Mouse (Mus musculus): ENCODE data around the gene Gpa33. TPM values are rescaled to one million over a fixed set of nuclear protein-coding genes. Genes with fewer than 3 reads are reported as not detected.

Gene Gpa33
- total and polyA plus RNA-seq, 3 experiments: 0.04 TPM; not detected in 2

DNA sequence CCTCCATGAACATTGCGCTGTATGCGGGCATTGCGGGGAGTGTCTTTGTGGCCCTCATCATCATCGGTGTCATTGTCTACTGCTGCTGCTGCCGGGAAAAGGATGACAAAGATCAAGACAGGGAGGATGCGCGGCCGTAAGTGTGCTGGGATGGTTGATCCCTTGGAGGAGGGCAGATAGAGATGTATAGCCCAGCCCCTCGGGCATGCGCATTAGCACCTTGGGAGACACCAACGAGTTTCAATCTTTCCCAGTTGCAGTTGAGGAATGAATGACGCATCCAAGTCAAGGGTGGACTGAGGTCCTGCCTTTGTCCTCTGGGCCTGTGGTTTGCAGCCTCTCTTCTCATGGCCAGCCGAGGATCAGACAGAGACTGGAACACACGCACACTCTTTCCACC lies 34.5 kb downstream of the Gpa33 start:
- Histone ChIP-seq H3K4me2 (ENCODE audit: insufficient read depth, low read depth, poor library complexity, severe bottlenecking) (no peak overlapping the region), H3K4me1 (ENCODE audit: control insufficient read depth in 1 of 2, insufficient read depth in 2 of 2) (peaks cover under 1 to 6% of the 10 kb centered on the region in 2 experiments; a peak in 2 of 4 replicates), H3K9me3 (replicated peaks; ENCODE audit: low read length) (no peaks in the 10 kb centered on the region), H3K36me3 (replicated peaks in 1 of 2; ENCODE audit: control insufficient read depth in 1 of 2, insufficient read depth in 1 of 2, low read length in 1 of 2) (no peaks in the 10 kb centered on the region), H3K27ac (ENCODE audit: insufficient read depth, low read depth) (no peak overlapping the region), H3K27me3 (replicated peaks) (peaks cover 11% of the 10 kb centered on the region), H3K9ac (ENCODE audit: insufficient read depth, low read depth) (no peak overlapping the region), H3K4me3 (replicated peaks in 1 of 3; ENCODE audit: low read depth in 2 of 3, low read length in 2 of 3, poor library complexity in 1 of 3) (no peak overlapping the region), H3K79me2 (replicated peaks; ENCODE audit: control insufficient read depth, extremely low read depth, insufficient read depth, poor library complexity, severe bottlenecking) (no peaks in the 10 kb centered on the region)
- dilution Hi-C loops (cut with MboI; ENCODE audit: extremely low pct_ligation_motif_present, extremely low pct_unique_long_range_greater_than_20kb, low sequenced_read_pairs): no loop called here
- in situ Hi-C loops (cut with MboI; ENCODE audit: low pct_ligation_motif_present, low pct_unique_long_range_greater_than_20kb, low sequenced_read_pairs): loop anchor here (25.0 kb wide), 2 partner anchors 148 to 502 kb away; no protein-coding TSS in a partner anchor
- no peak for DNase-seq (ENCODE audit: extremely low read depth)
- no peak for TF ChIP-seq SIN3A (IDR thresholded peaks at IDR 0.05; ENCODE audit: low read length)
- no peak for TF ChIP-seq CHD2 (IDR thresholded peaks at IDR 0.05; ENCODE audit: low read length)
- no peak for TF ChIP-seq ZC3H11A (IDR thresholded peaks at IDR 0.05; ENCODE audit: low read depth, low read length)
- no peak for TF ChIP-seq MAX (IDR thresholded peaks at IDR 0.05; ENCODE audit: low read length)
- no peak for TF ChIP-seq NELFE (IDR thresholded peaks at IDR 0.05; ENCODE audit: low read depth, low read length)
- TF ChIP-seq ZNF384 (IDR thresholded peaks at IDR 0.05; ENCODE audit: low read depth, low read length): no peak

DNA sequence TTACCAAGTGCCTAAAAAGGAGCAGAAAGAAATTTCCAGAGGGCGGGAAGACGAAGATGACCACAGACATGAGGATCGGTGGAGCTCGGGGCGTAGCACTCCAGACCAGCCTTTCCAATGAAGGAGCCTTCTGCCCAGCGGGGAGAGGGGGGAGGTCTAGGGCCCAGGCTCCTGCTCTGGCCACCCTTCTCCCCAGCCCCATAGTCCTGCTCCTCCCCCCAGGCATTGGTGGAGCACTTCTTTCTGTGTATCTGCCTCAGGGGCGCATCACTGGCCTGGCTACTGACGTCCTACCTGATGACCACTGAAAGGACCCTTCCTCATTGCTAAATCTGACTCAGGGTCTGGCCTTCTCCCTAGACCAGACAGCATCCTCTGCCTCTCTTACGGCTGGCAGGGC lies 35.1 kb downstream of the Gpa33 start:
- dilution Hi-C loops (cut with MboI; ENCODE audit: extremely low pct_ligation_motif_present, extremely low pct_unique_long_range_greater_than_20kb, low sequenced_read_pairs) (no loop called here), in situ Hi-C loops (cut with MboI; ENCODE audit: low pct_ligation_motif_present, low pct_unique_long_range_greater_than_20kb, low sequenced_read_pairs) (loop anchor here (25.0 kb wide), 2 partner anchors 147 to 503 kb away; no protein-coding TSS in a partner anchor)
- H3K4me1 ChIP-seq (ENCODE audit: control insufficient read depth in 1 of 2, insufficient read depth in 2 of 2): peaks cover 2 to 11% of the 10 kb centered on the region in 2 experiments; a peak in 2 of 4 replicates
- H3K36me3 ChIP-seq (replicated peaks in 1 of 2; ENCODE audit: control insufficient read depth in 1 of 2, insufficient read depth in 1 of 2, low read length in 1 of 2): no peaks in the 10 kb centered on the region
- no peak overlapping the region for H3K4me2 ChIP-seq (ENCODE audit: insufficient read depth, low read depth, poor library complexity, severe bottlenecking)
- H3K9ac ChIP-seq (ENCODE audit: insufficient read depth, low read depth): no peak overlapping the region
- no peak for TF ChIP-seq CTCF (conservative IDR thresholded peaks at IDR 0.05 in 1 of 2, IDR thresholded peaks at IDR 0.05 in 1 of 2; ENCODE audit: low read depth in 2 of 2, low read length in 2 of 2)
- no peak for TF ChIP-seq SIN3A (IDR thresholded peaks at IDR 0.05; ENCODE audit: low read length)
- no peak for TF ChIP-seq MAZ (IDR thresholded peaks at IDR 0.05; ENCODE audit: low read depth, low read length)
- TF ChIP-seq USF1 (IDR thresholded peaks at IDR 0.05; ENCODE audit: low read depth, low read length): no peak
- TF ChIP-seq ELF1 (IDR thresholded peaks at IDR 0.05; ENCODE audit: low read depth, low read length): no peak
- TF ChIP-seq RAD21 (IDR thresholded peaks at IDR 0.05; ENCODE audit: low read depth, low read length): no peak
- no peak for TF ChIP-seq ZMIZ1 (IDR thresholded peaks at IDR 0.05; ENCODE audit: low read depth, low read length)
- no peak overlapping the region for H3K4me3 ChIP-seq (replicated peaks in 1 of 3; ENCODE audit: low read depth in 2 of 3, low read length in 2 of 3, poor library complexity in 1 of 3)
- H3K79me2 ChIP-seq (replicated peaks; ENCODE audit: control insufficient read depth, extremely low read depth, insufficient read depth, poor library complexity, severe bottlenecking): no peaks in the 10 kb centered on the region
- no peak overlapping the region for H3K27ac ChIP-seq (ENCODE audit: insufficient read depth, low read depth)
- H3K9me3 ChIP-seq (replicated peaks; ENCODE audit: low read length): no peaks in the 10 kb centered on the region
- H3K27me3 ChIP-seq (replicated peaks): peaks cover 10% of the 10 kb centered on the region
- no peak for DNase-seq (ENCODE audit: extremely low read depth)

GRCm38 (mm10) chr1:166167405-166167804 lies 37.4 kb downstream of the Gpa33 start:
- H3K36me3 ChIP-seq (replicated peaks in 1 of 2; ENCODE audit: control insufficient read depth in 1 of 2, insufficient read depth in 1 of 2, low read length in 1 of 2): no peaks in the 10 kb centered on the region
- no peak overlapping the region for H3K27ac ChIP-seq (ENCODE audit: insufficient read depth, low read depth)
- no peak overlapping the region for H3K9ac ChIP-seq (ENCODE audit: insufficient read depth, low read depth)
- peaks cover 2 to 5% of the 10 kb centered on the region in 2 experiments; a peak in 1 of 4 replicates for H3K4me1 ChIP-seq (ENCODE audit: control insufficient read depth in 1 of 2, insufficient read depth in 2 of 2)
- in situ Hi-C loops (cut with MboI; ENCODE audit: low pct_ligation_motif_present, low pct_unique_long_range_greater_than_20kb, low sequenced_read_pairs) (loop anchor here (25.0 kb wide), 2 partner anchors 145 to 505 kb away; no protein-coding TSS in a partner anchor), dilution Hi-C loops (cut with MboI; ENCODE audit: extremely low pct_ligation_motif_present, extremely low pct_unique_long_range_greater_than_20kb, low sequenced_read_pairs) (no loop called here)
- no peaks in the 10 kb centered on the region for H3K79me2 ChIP-seq (replicated peaks; ENCODE audit: control insufficient read depth, extremely low read depth, insufficient read depth, poor library complexity, severe bottlenecking)
- peaks cover 6% of the 10 kb centered on the region for H3K27me3 ChIP-seq (replicated peaks)
- no peak overlapping the region for H3K4me3 ChIP-seq (replicated peaks in 1 of 3; ENCODE audit: low read depth in 2 of 3, low read length in 2 of 3, poor library complexity in 1 of 3)
- no peaks in the 10 kb centered on the region for H3K9me3 ChIP-seq (replicated peaks; ENCODE audit: low read length)
- TF ChIP-seq CTCF (conservative IDR thresholded peaks at IDR 0.05 in 1 of 2, IDR thresholded peaks at IDR 0.05 in 1 of 2; ENCODE audit: low read depth in 2 of 2, low read length in 2 of 2) (no peak), CHD2 (IDR thresholded peaks at IDR 0.05; ENCODE audit: low read length) (no peak), ETS1 (conservative IDR thresholded peaks at IDR 0.05; ENCODE audit: low read depth, low read length) (no peak), ZMIZ1 (IDR thresholded peaks at IDR 0.05; ENCODE audit: low read depth, low read length) (no peak), KAT2A (IDR thresholded peaks at IDR 0.05; ENCODE audit: insufficient replicate concordance, low read length) (no peak), NRF1 (IDR thresholded peaks at IDR 0.05; ENCODE audit: low read depth, low read length) (no peak), POLR2A (IDR thresholded peaks at IDR 0.05; ENCODE audit: low read depth, low read length) (no peak), ZC3H11A (IDR thresholded peaks at IDR 0.05; ENCODE audit: low read depth, low read length) (no peak), ZNF384 (IDR thresholded peaks at IDR 0.05; ENCODE audit: low read depth, low read length) (no peak), ELF1 (IDR thresholded peaks at IDR 0.05; ENCODE audit: low read depth, low read length) (no peak), UBTF (IDR thresholded peaks at IDR 0.05; ENCODE audit: low read depth, low read length) (no peak), USF2 (conservative IDR thresholded peaks at IDR 0.05; ENCODE audit: low read depth, low read length) (no peak), IRF4 (IDR thresholded peaks at IDR 0.05; ENCODE audit: low read depth, low read length) (no peak), TBP (conservative IDR thresholded peaks at IDR 0.05; ENCODE audit: low read depth, low read length) (no peak), MYC (IDR thresholded peaks at IDR 0.05; ENCODE audit: low read depth, low read length) (no peak), SMC3 (IDR thresholded peaks at IDR 0.05; ENCODE audit: low read depth, low read length) (no peak), ZKSCAN1 (IDR thresholded peaks at IDR 0.05; ENCODE audit: borderline replicate concordance, low read depth, low read length) (no peak), RCOR1 (conservative IDR thresholded peaks at IDR 0.05; ENCODE audit: low read depth, low read length) (no peak)
- no peak overlapping the region for H3K4me2 ChIP-seq (ENCODE audit: insufficient read depth, low read depth, poor library complexity, severe bottlenecking)
- DNase-seq (ENCODE audit: extremely low read depth): no peak

Measured in CH12.LX (cell line).